Mouse (Mus musculus) adrenal gland, postnatal 10 days (tissue): ENCODE measurements around the gene Elf4. TPM values are rescaled to one million over a fixed set of nuclear protein-coding genes. Genes with fewer than 3 reads are reported as not detected.

Experiments used
- DNase-seq: peaks from one replicate; pipeline ENCODE4 v3.0.0; 2021; ENCODE audit warnings: mixed read lengths
- long read RNA-seq, 2 experiments: library from polyadenylated mRNA; stranded (forward); transcript quantifications; one replicate each; pipeline ENCODE4 v2.0.0; 2021
- total RNA-seq, 2 experiments: library from RNA; stranded (reverse); gene quantifications; 2 replicates each; pipeline ENCODE4 v1.2.3; 2021

Elf4 gene
- total RNA-seq = 10 to 100 TPM; 12.8 to 18.5 TPM
- long read RNA-seq, experiment 1, partial matches to known transcripts = 0 of 2 reads
- long read RNA-seq, experiment 1, other reads (novel, unspliced or antisense) = 2 of 2 reads
- long read RNA-seq, experiment 2, partial matches to known transcripts = 0 of 5 reads
- long read RNA-seq, experiment 2, other reads (novel, unspliced or antisense) = 5 of 5 reads

DNA sequence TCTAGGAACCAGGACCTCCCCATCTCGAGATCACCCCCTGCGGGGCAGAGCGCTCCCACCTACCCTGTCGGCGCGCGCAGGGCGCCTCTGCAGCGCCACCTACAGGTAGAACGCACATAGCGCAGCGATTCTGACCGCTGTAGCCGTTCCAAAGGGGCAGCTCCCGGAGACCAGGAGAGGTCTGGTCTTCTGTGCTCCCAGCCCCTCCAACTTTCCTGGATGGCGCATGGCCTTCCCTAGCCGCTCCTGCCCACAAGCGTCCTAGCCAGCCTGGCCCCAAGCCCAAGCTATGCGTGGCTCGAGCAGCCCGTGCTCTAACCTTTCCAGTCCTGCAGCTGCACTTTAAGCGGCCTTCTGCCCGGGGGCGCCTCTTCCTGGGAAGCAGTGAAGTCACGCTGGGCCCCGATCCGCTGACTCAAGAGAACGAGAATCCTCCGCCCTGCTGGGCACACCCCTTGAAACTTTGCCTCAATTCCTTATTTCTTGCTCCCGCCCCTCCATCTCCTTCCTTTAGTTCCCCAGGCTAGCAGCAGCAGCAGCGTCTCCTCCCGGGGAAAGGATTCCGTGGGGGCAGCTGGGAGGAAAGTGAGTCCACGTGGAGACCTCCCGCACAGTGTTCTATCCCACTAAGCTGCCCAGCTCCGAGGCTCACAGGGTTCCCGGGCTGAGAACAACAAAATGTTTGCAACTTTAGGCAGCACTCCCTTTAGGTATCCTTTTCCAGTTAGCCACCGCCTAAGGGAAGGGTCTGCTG, at the start of gene Elf4:
TSS of gene Elf4 (minus strand) at position 379 of the 754 bp plus-strand sequence.
- peak; percentile 81 for DNase-seq

DNA sequence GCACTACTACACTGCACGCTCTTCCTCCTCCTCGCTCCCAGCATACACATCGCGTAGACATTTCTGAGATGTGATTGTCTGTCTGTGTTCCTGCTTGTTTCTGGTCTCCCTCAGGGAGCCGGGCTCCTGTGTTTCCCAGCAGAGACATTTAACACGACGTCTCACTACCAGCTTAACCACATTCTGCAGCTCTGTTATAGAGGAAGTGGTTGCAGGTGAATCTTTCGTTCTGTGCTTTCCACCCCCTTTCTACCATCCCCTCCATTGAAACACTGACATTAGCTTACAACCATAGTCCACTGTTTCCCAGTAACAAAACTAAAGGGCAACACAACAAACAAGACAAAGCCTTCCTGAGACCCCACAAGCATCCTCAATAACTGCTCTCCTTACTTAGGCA, 30.8 kb upstream of the Elf4 start:
- DNase-seq = no peak

DNA sequence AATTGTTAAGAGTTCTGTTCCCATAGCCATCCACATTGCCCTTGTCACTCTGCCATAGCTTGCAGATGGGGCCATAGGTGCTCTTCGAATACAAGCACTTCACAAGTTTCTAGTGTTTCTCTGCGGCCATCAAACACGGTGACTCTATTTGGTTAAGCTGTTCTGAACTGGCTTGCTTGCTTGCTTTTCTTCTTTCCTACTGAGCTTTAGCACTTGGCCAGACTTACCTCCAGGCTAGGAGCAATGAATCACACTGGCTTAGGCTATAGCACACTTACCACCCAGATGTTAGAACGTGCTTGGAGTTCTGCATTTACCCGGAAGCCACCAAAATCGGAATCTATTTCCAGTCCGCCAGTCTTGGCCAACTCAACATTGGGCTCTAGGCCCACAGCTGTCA, 18.8 kb upstream of the Elf4 start:
- no peak for DNase-seq

DNA sequence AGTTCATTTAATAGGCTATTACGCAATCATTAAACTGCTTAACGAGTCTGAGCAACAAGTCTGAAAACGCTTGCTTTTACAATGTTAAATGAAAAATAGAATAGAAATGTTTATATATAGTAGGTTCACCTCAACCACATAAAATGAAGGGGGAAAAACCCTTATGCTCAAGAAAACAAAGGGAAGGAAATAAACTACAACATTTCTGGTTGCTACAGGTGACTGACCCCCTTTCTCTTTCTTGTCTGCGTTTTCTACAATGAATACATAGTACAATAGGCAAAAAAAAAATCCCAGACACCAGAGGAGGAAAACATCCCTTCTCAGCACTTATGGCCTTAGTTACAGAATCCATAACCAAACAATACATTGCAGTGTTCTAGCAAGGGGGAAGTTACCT, 18.2 kb upstream of the Elf4 start:
- no peak for DNase-seq

DNA sequence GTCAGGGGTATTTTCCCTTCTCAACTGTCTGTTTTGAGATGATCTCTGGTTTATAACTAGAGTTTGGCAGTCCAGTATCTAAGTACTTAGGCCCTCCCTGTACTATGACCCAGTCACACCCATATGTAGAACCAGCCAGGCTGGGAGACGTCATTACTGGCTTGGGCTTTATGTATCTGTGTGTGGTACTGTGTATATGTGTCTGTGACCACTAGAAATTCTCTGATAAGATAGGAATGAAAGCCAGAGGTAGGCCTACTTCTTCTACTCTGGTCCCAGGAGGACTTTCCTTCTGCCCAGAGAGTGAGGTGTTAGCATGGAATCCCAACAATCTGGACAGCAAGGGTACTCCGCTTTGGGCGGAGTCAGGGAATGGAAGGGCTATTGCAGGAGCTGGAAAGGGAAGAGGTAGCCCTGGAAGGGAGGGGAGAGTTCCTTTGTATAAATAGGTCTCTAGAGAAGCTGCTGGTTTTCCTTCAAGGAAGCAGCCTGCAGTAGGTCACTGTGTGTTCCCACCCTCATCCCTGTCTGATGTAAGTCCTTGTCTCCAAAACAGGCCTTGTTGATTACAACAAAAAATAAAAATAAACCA, 4.5 kb upstream of the Elf4 start:
- no peak for DNase-seq

DNA sequence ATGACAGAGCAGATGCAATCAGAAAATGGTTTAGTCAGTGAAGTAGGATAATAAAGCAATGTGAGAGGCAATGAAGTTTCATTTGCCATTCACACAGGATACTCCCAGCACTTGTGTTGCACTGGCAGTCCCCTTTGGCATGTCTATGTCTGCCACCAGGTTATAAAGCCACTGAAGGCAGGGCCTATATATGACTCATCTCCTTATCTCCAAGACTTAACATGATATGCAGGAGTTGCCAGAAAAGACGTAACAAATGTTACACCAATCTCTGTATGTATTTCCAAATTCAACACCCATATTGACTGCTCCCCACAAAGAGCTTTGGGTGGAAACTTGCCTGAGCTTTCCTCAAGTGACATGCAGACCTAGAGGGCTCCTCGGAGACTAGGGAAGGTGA, 3.2 kb upstream of the Elf4 start:
- no peak for DNase-seq

DNA sequence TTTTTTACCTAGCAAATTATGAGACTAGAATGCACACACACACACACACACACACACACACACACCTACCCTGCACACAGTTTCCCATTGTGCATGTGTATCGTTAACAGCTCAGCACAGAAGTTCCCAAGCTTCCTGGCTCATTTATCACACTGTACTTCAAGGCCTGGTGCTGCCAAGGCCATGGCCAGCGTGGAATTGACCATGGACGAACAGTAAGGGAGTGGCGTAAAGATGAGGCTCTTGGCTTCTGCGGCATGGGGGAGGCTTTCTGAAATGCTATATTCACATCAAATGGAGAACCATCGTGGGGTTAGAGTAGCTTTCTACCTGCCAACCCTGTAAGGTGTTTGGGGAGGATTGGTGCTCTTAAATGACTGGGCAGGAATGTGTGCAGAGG, 1.5 kb upstream of the Elf4 start:
- DNase-seq = peak; percentile 28

DNA sequence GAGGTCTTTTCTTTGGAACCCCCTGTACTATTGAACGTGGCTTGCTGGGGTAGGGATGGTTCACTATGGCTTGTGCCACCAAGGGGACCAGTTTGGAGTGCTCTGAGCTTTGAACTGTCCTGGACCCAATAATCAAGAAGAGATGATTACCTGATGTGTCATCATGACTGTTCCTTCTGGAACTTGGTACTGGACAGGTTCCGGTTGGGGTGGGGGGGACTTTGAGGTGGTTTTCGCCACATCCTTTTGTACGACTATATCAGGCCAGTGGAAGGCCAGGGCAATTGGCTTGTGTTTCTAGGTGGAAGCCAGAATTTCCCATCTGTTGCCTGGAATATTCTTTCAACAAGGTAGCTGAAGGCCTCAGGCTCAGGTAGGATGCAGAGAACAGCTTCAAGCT, 704 bp upstream of the Elf4 start:
- DNase-seq = no peak

DNA sequence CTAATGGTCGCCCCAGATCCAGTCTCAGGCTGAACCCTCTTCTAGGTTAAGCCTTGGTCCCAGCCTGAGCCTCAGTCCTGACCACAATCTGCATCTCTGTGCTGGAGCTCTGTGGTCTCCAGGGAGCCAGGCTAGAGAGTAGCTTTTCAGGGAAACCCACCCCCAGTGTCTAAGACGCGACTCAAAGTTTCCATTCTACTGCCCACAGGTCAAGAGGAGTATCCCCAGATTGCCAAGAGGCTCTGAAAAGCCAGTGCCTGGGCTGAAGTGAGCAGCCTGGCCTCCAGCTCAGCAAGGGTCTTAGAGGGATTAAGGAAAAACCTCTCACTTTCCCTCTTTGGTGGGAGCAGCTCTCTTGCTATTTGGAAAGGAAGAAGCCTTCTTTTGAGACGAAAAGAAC, 635 bp downstream of the Elf4 start:
- no peak for DNase-seq

DNA sequence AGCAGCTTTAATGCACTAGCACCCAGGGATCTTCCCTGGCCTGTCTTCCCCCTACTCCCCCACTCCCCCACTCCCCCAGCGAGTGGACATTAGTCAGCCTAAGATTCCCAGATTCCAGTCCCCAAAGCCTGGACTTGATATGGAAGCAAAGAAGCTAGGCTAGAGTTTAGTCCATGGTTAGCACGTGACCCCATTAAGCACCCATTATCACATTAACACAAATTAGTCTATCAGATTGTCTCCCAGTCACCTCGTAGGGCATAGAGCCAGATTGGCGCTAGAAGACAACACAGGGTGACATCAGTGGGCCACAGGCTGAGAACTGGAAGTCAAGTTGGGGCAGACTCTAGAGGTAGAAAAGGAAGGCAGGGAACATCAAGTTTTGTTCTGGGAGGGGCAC, 1.9 kb downstream of the Elf4 start:
- DNase-seq = no peak

DNA sequence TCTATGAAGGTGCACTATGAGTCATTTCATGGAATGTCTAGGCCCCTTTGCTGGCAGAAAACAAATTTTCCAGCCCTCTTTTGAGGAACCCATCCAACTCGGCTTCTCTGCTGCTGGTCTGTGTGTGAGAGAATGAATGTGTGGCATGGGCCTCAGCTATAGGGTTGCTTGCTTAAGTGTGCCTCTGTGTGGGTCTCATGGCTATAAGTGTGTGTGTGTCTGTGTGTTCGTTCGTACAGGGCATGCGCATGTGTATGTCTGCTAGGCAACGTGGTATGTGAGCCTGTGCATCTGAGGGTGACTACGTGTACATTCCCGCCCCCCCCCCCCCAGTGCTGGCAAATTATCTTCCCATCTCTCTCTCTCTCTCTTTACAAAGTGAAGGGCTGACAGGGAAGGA, 2.4 kb downstream of the Elf4 start:
- DNase-seq = no peak

DNA sequence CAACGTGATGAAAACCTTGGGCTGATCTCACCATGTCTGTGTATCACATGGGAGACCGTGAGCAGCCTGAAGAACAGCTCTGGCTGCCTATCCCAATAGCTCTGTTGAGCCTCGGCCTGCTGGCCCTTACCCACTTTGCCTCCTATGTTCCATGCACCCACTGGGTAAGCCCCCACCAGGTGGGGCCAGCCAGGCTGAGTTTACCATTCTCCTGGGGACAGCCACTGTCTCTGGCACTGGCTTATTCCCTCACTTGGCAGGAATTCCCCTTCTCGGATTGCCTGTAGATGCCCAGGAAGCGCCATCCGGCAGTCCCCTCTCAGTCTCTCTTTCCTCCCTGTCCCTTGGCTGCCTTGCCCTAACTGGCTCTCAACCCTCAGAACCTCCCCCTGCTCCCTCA, 6.0 kb downstream of the Elf4 start:
- no peak for DNase-seq

DNA sequence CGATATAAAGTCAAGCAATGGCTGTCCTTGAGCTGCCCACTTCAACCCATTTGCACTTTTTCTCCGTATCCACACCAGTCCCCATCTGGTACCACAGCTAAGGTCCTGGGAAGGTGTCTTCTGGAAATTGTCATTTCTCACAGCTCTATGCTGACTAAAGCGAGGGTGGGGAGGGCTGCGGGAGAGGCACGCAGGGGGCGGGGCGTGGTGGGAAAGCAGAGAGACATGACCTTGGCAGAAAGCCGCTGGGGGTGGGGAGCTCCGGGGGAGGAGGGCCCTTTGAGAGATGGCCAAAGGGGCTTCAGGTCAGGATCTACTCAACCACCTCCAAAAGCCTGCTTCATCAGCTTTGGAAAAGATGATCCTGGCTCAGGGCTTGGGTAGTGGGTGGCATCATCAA, 7.9 kb downstream of the Elf4 start:
- DNase-seq = peak; percentile 43

DNA sequence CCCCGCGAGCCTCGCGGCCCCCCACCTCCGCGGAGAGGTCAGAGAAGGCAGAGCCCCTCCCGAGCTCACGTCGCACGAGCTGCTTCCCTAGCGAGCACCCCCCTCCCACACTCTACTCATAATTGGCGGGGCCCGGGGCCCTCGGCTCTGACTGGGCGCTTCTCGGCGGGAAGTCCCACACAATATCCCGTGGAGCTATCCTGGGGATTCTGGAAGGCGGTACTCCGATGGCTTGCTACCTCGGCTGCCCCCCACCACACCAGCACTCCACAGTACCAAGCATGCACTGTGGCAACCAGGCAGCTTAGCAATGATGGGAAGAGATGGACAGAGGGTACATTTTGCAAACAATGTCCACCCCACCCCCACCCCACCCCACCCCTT, 8.4 kb downstream of the Elf4 start:
- no peak for DNase-seq

DNA sequence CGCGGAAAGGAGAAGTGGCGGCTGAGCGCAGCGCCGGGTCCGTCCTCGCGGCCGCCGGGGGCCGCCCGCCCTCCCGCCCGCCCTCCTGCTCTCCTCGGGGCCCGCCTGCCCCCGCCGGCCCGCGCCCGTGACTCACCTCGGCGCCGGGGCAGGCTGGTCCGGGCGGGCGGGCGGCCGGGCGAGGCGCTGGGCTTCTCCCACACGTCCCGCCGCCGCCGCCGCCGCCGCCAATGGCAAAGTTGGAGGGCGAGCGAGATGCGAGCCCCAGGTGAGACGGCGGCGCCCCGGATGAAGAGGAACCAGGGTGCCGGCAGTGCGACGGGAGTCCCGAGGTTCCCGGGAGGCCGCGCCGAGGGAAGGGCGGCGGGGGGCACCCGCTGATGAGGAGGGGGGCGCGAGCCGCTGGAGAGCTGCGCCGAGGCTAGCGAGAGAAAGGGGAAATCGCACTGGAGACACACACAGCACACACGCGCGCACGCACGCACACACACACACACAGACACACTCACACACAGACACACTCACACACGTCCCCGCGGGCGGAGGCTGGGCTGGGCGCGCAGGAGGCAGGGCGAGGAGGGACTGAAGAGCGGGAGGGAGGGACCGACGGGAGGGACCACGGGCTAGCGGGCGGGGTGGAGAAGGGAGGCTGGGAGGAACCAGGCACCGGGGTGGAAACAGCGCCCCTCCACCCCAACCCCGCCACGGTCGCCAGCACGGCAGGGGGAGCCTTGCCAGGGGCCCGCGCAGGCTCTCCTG, 9.0 kb downstream of the Elf4 start:
- peak; percentile 82 for DNase-seq

DNA sequence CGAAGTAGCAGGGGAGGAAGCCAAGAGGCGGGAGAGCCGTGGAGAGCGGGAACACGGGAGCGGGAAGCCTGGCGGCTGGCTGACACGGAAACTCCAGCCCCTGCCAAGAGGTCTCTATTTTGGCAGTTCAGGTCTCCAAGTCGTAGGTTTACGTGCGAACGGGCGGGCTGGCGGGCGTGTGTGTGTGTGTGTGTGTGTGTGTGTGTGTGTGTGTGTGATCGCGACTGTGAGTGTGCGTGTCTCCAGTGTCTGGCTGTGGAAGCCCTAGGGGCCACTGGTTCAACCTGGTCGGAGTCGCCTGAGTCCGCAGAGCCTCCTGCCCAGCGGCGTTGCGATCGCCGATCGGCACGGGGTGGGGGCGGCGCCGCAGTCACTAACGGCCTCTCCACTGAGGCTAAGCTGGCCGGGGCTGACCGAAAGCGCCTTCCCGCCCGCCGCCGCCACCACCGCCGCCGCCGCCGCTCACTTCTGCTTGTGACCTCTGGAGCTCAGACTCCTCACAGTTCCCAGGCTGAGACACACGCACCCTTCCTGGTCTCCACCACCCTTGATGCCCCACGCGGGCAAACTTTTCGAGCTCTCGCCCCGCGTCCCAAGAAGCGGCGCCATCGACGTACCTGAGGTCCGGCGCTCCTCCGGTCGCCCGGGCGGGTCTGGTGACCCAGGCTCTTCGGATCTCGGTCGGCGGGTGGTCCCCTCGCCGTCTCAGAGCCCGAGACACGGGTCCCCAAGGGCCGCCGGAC, 9.8 kb downstream of the Elf4 start:
- peak; percentile 53 for DNase-seq

DNA sequence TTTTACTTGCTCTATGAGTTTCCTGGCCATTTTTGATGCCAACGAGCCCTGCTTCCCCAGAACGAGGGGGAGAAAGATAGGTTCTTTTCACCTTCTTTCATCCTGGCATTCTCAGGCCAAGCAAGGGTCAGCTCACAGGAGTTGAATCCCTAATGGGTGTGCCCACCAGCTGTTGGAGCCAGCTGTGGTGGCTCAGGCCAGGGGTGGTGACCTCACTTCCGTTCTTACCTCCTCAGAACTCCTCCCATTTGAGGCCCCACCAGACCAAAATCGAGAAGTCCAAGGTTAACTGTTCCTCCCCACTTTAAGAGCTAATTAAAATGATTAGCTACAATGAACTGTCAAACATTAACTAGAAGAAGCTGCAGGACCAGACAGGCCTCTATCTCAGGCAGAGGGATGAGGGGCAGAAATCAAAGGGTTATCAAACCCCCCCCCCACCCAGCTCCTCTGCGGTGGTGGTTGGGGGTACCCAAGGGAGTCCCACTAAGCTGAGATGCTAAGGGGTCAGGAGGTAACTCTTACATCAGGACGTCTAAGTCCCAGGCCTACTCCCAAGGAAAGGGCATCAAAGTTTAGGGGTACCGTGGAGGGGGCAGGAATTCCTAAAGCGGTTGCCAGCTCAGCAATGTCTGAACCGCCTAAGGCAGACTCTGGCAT, 10.6 kb downstream of the Elf4 start:
- no peak for DNase-seq

DNA sequence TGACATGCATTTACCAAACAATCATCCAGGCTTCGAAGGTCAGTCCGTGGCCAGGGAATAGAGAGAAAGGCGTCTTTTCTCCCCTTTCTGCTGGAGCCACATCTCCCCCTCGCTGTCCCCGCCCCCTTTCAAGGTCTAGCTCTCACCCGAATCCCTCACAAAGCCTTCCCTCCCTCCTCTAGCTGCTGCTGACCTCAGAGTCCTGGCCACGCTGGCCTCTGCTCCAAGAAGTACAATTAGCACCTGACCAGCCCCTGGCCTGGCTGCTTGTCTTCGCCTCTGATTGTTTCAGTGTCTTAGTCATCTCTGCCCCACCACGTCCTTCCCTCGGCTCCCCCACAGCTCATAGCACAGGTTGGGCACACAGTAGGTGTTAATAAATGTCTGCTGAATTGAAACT, 13.3 kb downstream of the Elf4 start:
- peak; percentile 39 for DNase-seq

DNA sequence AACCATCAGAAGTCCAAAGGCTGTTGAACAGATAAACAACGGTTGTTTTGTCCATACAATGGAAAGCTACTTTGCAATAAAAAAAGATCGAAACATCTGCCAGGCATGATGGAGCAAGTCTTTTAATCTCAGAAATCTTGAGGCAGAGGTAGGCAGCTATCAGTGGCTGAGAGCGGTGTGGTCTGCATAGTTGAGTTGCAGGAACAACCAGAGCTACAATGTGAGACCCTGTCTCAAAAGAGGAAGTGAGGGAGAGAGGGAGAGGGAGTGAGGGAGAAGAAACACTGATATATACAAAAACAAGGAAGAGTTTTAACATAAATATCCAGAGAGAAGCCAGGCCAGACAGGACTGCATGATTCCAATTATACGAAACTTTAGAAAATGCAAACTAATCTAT, 18.3 kb downstream of the Elf4 start:
- DNase-seq = no peak

DNA sequence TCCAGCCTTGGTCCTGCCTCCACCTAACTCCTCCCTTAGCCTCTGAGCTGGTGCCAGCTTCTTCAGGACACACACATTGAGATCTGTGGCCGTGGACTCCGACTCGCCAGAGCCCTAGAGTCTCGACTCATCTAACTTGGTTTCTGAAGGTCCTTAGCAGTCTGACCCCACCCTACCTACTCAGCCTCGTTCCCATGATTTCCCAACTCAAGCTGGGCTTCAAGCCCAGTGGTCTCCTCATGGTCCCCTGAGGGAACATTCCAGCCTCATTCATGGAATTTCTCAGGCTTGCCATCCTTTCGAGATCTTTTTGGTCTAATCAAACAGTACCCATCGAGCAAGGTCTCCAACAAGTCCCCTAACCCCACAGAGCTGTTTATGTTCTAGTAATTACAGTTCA, 21.0 kb downstream of the Elf4 start:
- DNase-seq = no peak

DNA sequence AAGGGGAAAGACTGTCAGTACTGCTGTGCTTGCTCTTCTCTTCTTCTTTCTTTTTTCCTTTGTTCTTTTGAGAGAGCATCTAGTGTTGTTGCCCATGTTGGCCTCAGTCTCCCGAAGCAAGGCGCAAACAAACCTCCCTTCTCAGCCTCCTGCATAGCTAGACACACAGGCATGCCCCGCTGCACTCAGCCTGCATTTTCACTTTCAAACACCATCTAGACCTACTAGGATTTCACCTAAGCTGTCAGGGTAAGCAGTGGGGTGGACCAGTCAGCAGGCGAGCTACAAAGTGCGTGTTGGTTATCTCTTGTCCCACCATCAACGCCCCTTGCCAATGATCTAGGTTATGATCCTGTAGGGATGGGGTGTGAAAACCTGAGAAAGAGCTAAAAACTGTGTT, 21.4 kb downstream of the Elf4 start:
- no peak for DNase-seq

DNA sequence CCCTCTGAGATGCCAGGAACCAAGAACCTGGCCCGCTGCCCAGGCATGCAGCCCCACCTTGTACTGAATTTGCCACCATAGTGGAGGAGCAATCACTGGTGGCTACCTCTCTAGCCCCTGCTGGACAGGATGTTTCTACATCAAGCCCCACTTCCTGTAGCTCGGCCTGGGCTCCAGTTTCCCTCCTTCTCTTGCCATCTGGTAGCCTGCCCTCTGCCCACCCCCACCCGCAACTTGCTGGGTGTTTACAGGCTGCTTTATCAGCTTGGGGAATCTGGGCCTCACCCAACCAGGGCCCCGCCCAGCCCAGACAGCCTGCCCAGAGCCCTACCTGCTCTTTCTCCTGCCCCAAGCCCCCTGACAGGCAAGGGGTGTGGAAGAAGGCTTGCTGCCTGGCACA, 23.9 kb downstream of the Elf4 start:
- no peak for DNase-seq
